Mouse (Mus musculus): ENCODE data around the gene Cyp4f18. TPM values are rescaled to one million over a fixed set of nuclear protein-coding genes. Genes with fewer than 3 reads are reported as not detected.

Cyp4f18 gene
- total and polyA plus RNA-seq, 3 experiments, result 0.08 TPM; not detected in 2

- TF ChIP-seq EP300 (IDR thresholded peaks at IDR 0.05; ENCODE audit: low read depth in 1 of 2, low read length in 2 of 2), result no peak
- no peak for TF ChIP-seq MAZ (IDR thresholded peaks at IDR 0.05; ENCODE audit: low read depth, low read length)
- TF ChIP-seq RAD21 (IDR thresholded peaks at IDR 0.05; ENCODE audit: low read depth, low read length), result no peak
- TF ChIP-seq RCOR1 (IDR thresholded peaks at IDR 0.05; ENCODE audit: low read depth, low read length), result no peak
- no peak for TF ChIP-seq E2F4 (IDR thresholded peaks at IDR 0.05; ENCODE audit: borderline replicate concordance, low read depth, low read length)
- TF ChIP-seq ETS1 (IDR thresholded peaks at IDR 0.05; ENCODE audit: low read depth, low read length), result no peak
- no peak for TF ChIP-seq NELFE (IDR thresholded peaks at IDR 0.05; ENCODE audit: low read depth, low read length)
- no peak for TF ChIP-seq POLR2A (IDR thresholded peaks at IDR 0.05; ENCODE audit: control insufficient read depth in 1 of 2, insufficient read depth in 1 of 2, low read depth in 1 of 2, low read length in 2 of 2, poor library complexity in 1 of 2)
- TF ChIP-seq USF1 (IDR thresholded peaks at IDR 0.05; ENCODE audit: low read depth, low read length), result no peak
- no peak for TF ChIP-seq MAFK (IDR thresholded peaks at IDR 0.05; ENCODE audit: borderline replicate concordance, low read depth, low read length)
- no peak for TF ChIP-seq TCF12 (IDR thresholded peaks at IDR 0.05; ENCODE audit: low read depth, low read length)
- TF ChIP-seq ZKSCAN1 (IDR thresholded peaks at IDR 0.05; ENCODE audit: low read depth, low read length), result no peak
- no peaks in the 10 kb centered on the region for H3K36me3 ChIP-seq (ENCODE audit: control insufficient read depth in 1 of 2, insufficient read depth in 2 of 2, low read length in 2 of 2)
- no peaks in the 10 kb centered on the region; a peak in 1 of 4 replicates for H3K27me3 ChIP-seq (ENCODE audit: control insufficient read depth in 1 of 2, insufficient read depth in 2 of 2, low read length in 2 of 2)
- DNase-seq (ENCODE audit: low read depth, low spot score), result no peak
- no peak overlapping the region for H3K9ac ChIP-seq (ENCODE audit: control insufficient read depth, low read depth, low read length, poor library complexity, severe bottlenecking)
- H3K79me2 ChIP-seq (ENCODE audit: control insufficient read depth, insufficient read depth, low read length, poor library complexity), result no peaks in the 10 kb centered on the region
- H3K9me3 ChIP-seq (replicated peaks; ENCODE audit: insufficient read depth, low read length), result no peaks in the 10 kb centered on the region
- H3K4me1 ChIP-seq (ENCODE audit: control insufficient read depth in 1 of 2, insufficient read depth in 2 of 2, low read length in 2 of 2), result 0 out of 4 replicates have a peak, but pooled peaks cover 0 to under 1% of the 10 kb centered on the region in 2 experiments
- no peak overlapping the region for H3K27ac ChIP-seq (ENCODE audit: control insufficient read depth, low read depth, low read length)
- H3K4me3 ChIP-seq (ENCODE audit: control insufficient read depth in 1 of 2, insufficient read depth in 1 of 2, low read depth in 2 of 2, low read length in 2 of 2), result no peak overlapping the region
Observed at GRCm38 (mm10) chr8:72002942-72003341, 6.5 kb downstream of the Cyp4f18 start.

- no peaks in the 10 kb centered on the region for H3K79me2 ChIP-seq (ENCODE audit: control insufficient read depth, insufficient read depth, low read length, poor library complexity)
- no peaks in the 10 kb centered on the region for H3K36me3 ChIP-seq (ENCODE audit: control insufficient read depth in 1 of 2, insufficient read depth in 2 of 2, low read length in 2 of 2)
- no peak overlapping the region for H3K9ac ChIP-seq (ENCODE audit: control insufficient read depth, low read depth, low read length, poor library complexity, severe bottlenecking)
- no peaks in the 10 kb centered on the region for H3K4me1 ChIP-seq (ENCODE audit: control insufficient read depth in 1 of 2, insufficient read depth in 2 of 2, low read length in 2 of 2)
- H3K4me3 ChIP-seq (ENCODE audit: control insufficient read depth in 1 of 2, insufficient read depth in 1 of 2, low read depth in 2 of 2, low read length in 2 of 2), result no peak overlapping the region
- H3K27me3 ChIP-seq (ENCODE audit: control insufficient read depth in 1 of 2, insufficient read depth in 2 of 2, low read length in 2 of 2), result no peaks in the 10 kb centered on the region; a peak in 1 of 4 replicates
- H3K9me3 ChIP-seq (replicated peaks; ENCODE audit: insufficient read depth, low read length), result no peaks in the 10 kb centered on the region
- no peak overlapping the region for H3K27ac ChIP-seq (ENCODE audit: control insufficient read depth, low read depth, low read length)
- TF ChIP-seq POLR2A (IDR thresholded peaks at IDR 0.05; ENCODE audit: control insufficient read depth in 1 of 2, insufficient read depth in 1 of 2, low read depth in 1 of 2, low read length in 2 of 2, poor library complexity in 1 of 2), result no peak
- no peak for TF ChIP-seq POLR2AphosphoS2 (IDR thresholded peaks at IDR 0.05; ENCODE audit: low read length)
- TF ChIP-seq SIN3A (IDR thresholded peaks at IDR 0.05; ENCODE audit: low read length), result no peak
- TF ChIP-seq HCFC1 (IDR thresholded peaks at IDR 0.05; ENCODE audit: low read depth, low read length), result no peak
- TF ChIP-seq RCOR1 (IDR thresholded peaks at IDR 0.05; ENCODE audit: low read depth, low read length), result no peak
- no peak for TF ChIP-seq TBP (IDR thresholded peaks at IDR 0.05; ENCODE audit: low read depth, low read length)
- no peak for TF ChIP-seq MAX (IDR thresholded peaks at IDR 0.05; ENCODE audit: low read length)
- no peak for TF ChIP-seq TAL1 (IDR thresholded peaks at IDR 0.05; ENCODE audit: low read length)
- DNase-seq (ENCODE audit: low read depth, low spot score), result no peak
Observed at GRCm38 (mm10) chr8:72000223-72000622, 9.2 kb downstream of the Cyp4f18 start.

Data from MEL (cell line).